Mouse (Mus musculus) Patski (cell line): ENCODE results near the gene Ctrc. TPM values are rescaled to one million over a fixed set of nuclear protein-coding genes. Genes with fewer than 3 reads are reported as not detected.
A peak's percentile ranks its signal among the peaks of the same experiment; 100 is the strongest.

Experiments used
- ATAC-seq: fragments of 100-300 bp; one replicate; pipeline ENCODE4 v1.8.0; 2021
- CTCF ChIA-PET: fragments of 350-600 bp; sonication (Branson Sonifier 250); formaldehyde crosslinking; loops from one replicate; lab custom pipeline; 2022; ENCODE audit warnings: inconsistent platforms; lab: Charles Lee
- POLR2A ChIA-PET: fragments of 350-600 bp; sonication (Branson Sonifier 250); formaldehyde crosslinking; loops from one replicate; lab custom pipeline; 2022; ENCODE audit warnings: antibody characterized with exemption, inconsistent platforms; lab: Charles Lee
- DNase-seq: peaks from one replicate; pipeline ENCODE4 v3.0.0-alpha.2; 2011; ENCODE audit warnings: low read depth, low spot score
- H3K27me3 ChIP-seq: fragments of 371-371 bp; one replicate; pipeline ENCODE4 v1.5.1; 2021
- CTCF ChIP-seq: fragments of 100-300 bp; IDR thresholded peaks from one replicate; pipeline ENCODE4 v1.5.1; 2021
- in situ Hi-C: fragments of 300-500 bp; cut with MboI; formaldehyde crosslinking; loops from 3 replicates; pipeline ENCODE4 v1.11.1; 2018; ENCODE audit warnings: low pct_unique_long_range_greater_than_20kb, mixed read lengths
- polyA plus RNA-seq: library from polyadenylated mRNA; unstranded; gene quantifications from one replicate; pipeline ENCODE4 v1.2.3, GENCODE M21; 2021

Ctrc gene
- polyA plus RNA-seq, 1 experiment from 2014 or later, result not detected

GRCm38 (mm10) chr4:141875481-141876108 lies 29.4 kb upstream of the Ctrc start:
- in situ Hi-C loops, result no loop called here
- ATAC-seq (no peak), DNase-seq (no peak)
- H3K27me3 ChIP-seq, result no peaks in the 10 kb centered on the region
- TF ChIP-seq CTCF, result no peak
- ChIA-PET CTCF (no interaction called here), POLR2A (interaction anchor here (0.6 kb wide), 1 partner anchor 210 kb away, joined by 3 read pairs; no protein-coding TSS in a partner anchor)

GRCm38 (mm10) chr4:141874601-141875460 lies 28.7 kb upstream of the Ctrc start, which contains the start of gene Efhd2:
Efhd2 (minus strand) TSS chr4:141874920.
- CTCF ChIA-PET, result no interaction called here
- in situ Hi-C loops, result loop anchor here (5.0 kb wide), 1 partner anchor 52 kb away; no protein-coding TSS in a partner anchor
- peak; percentile 91 for ATAC-seq
- no peak for TF ChIP-seq CTCF
- H3K27me3 ChIP-seq, result no peaks in the 10 kb centered on the region
- DNase-seq, result no peak
- POLR2A ChIA-PET, result interaction anchor here (0.6 kb wide), 1 partner anchor 210 kb away, joined by 3 read pairs; no protein-coding TSS in a partner anchor

- TF ChIP-seq CTCF, result no peak
- in situ Hi-C loops, result loop anchor here (5.0 kb wide), 1 partner anchor 53 kb away; no protein-coding TSS in a partner anchor
- POLR2A ChIA-PET, result no interaction called here
- CTCF ChIA-PET, result no interaction called here
- DNase-seq, result no peak
- no peaks in the 10 kb centered on the region for H3K27me3 ChIP-seq
- ATAC-seq, result peak; percentile 15
Measured at GRCm38 (mm10) chr4:141874111-141874600, 28.0 kb upstream of the Ctrc start.

GRCm38 (mm10) chr4:141872977-141873376 lies 26.8 kb upstream of the Ctrc start:
- ChIA-PET CTCF (no interaction called here), POLR2A (interaction anchor here (0.9 kb wide), 1 partner anchor 102 kb away, joined by 3 read pairs; no protein-coding TSS in a partner anchor)
- no peak for TF ChIP-seq CTCF
- no peak for DNase-seq
- ATAC-seq, result no peak
- in situ Hi-C loops, result loop anchor here (5.0 kb wide), 1 partner anchor 54 kb away; no protein-coding TSS in a partner anchor
- no peaks in the 10 kb centered on the region for H3K27me3 ChIP-seq

- no peaks in the 10 kb centered on the region for H3K27me3 ChIP-seq
- no peak for ATAC-seq
- ChIA-PET POLR2A (no interaction called here), CTCF (interaction anchor here (1.1 kb wide), 1 partner anchor 36 kb away, joined by 3 read pairs; no protein-coding TSS in a partner anchor)
- TF ChIP-seq CTCF, result no peak
- in situ Hi-C loops, result loop anchor here (5.0 kb wide), 1 partner anchor 55 kb away; no protein-coding TSS in a partner anchor
- no peak for DNase-seq
Measured at GRCm38 (mm10) chr4:141871909-141872308, 25.8 kb upstream of the Ctrc start.

- no peaks in the 10 kb centered on the region for H3K27me3 ChIP-seq
- no peak for TF ChIP-seq CTCF
- POLR2A ChIA-PET, result no interaction called here
- CTCF ChIA-PET, result no interaction called here
- no peak for DNase-seq
- ATAC-seq, result no peak
- in situ Hi-C loops, result loop anchor here (5.0 kb wide), 1 partner anchor 56 kb away; no protein-coding TSS in a partner anchor
Measured at GRCm38 (mm10) chr4:141871333-141871725, 25.2 kb upstream of the Ctrc start.

GRCm38 (mm10) chr4:141870666-141871332 lies 24.6 kb upstream of the Ctrc start:
- POLR2A ChIA-PET, result no interaction called here
- H3K27me3 ChIP-seq, result no peaks in the 10 kb centered on the region
- CTCF ChIA-PET, result no interaction called here
- no peak for TF ChIP-seq CTCF
- ATAC-seq (no peak), DNase-seq (no peak)
- in situ Hi-C loops, result loop anchor here (5.0 kb wide), 1 partner anchor 57 kb away; no protein-coding TSS in a partner anchor

- TF ChIP-seq CTCF, result no peak
- no peak for ATAC-seq
- no peak for DNase-seq
- in situ Hi-C loops, result loop anchor here (5.0 kb wide), 1 partner anchor 58 kb away; no protein-coding TSS in a partner anchor
- ChIA-PET CTCF (no interaction called here), POLR2A (no interaction called here)
- no peaks in the 10 kb centered on the region for H3K27me3 ChIP-seq
Measured at GRCm38 (mm10) chr4:141869436-141870215, 23.5 kb upstream of the Ctrc start.

- ATAC-seq (no peak), DNase-seq (no peak)
- POLR2A ChIA-PET, result no interaction called here
- CTCF ChIA-PET, result interaction anchor here (2.0 to 2.5 kb wide), 2 partner anchors 87 to 90 kb away, joined by 5 to 9 read pairs; no protein-coding TSS in a partner anchor
- TF ChIP-seq CTCF, result no peak
- H3K27me3 ChIP-seq, result no peaks in the 10 kb centered on the region
- in situ Hi-C loops, result no loop called here
Measured at GRCm38 (mm10) chr4:141868051-141868450, 21.9 kb upstream of the Ctrc start.
